Mouse (Mus musculus) midbrain, embryonic 13.5 days (tissue): ENCODE measurements around the gene Foxc2. TPM values are rescaled to one million over a fixed set of nuclear protein-coding genes. Genes with fewer than 3 reads are reported as not detected.

ENCODE experiments used
- ATAC-seq: fragments of 200-750 bp; cut with Nextera tagmentation; 2 replicates; pipeline ENCODE4 v1.8.0; 2017; ENCODE audit warnings: mild to moderate bottlenecking, moderate TSS enrichment, moderate library complexity
- H3K27ac ChIP-seq: fragments of 300-500 bp; sonication (generic); 2 replicates; pipeline ENCODE4 v1.5.1; 2015; ENCODE audit warnings: inconsistent platforms, mild to moderate bottlenecking, moderate library complexity
- H3K27me3 ChIP-seq: fragments of 300-500 bp; sonication (generic); 2 replicates; pipeline ENCODE4 v1.6.1; 2015; ENCODE audit warnings: mild to moderate bottlenecking, inconsistent platforms
- H3K36me3 ChIP-seq: fragments of 300-500 bp; sonication (generic); 2 replicates; pipeline ENCODE4 v1.6.1; 2015; ENCODE audit warnings: mild to moderate bottlenecking, inconsistent platforms
- H3K4me1 ChIP-seq: fragments of 300-500 bp; sonication (generic); replicated peaks from 2 replicates; pipeline ENCODE4 v1.6.1; 2015; ENCODE audit warnings: inconsistent platforms
- H3K4me2 ChIP-seq: fragments of 300-500 bp; sonication (generic); replicated peaks from 2 replicates; pipeline ENCODE4 v1.6.1; 2015; ENCODE audit warnings: moderate library complexity, mild to moderate bottlenecking, inconsistent platforms
- H3K4me3 ChIP-seq: fragments of 300-500 bp; sonication (generic); replicated peaks from 2 replicates; pipeline ENCODE4 v1.5.1; 2015; ENCODE audit warnings: mild to moderate bottlenecking, inconsistent platforms
- H3K9ac ChIP-seq: fragments of 300-500 bp; sonication (generic); replicated peaks from 2 replicates; pipeline ENCODE4 v1.6.1; 2015; ENCODE audit warnings: mild to moderate bottlenecking, inconsistent platforms
- H3K9me3 ChIP-seq: fragments of 300-500 bp; sonication (generic); 2 replicates; pipeline ENCODE4 v1.6.1; 2016; ENCODE audit warnings: mild to moderate bottlenecking, inconsistent platforms
- WGBS: fragments of 180-500 bp; shearing (Covaris S2); methylation state at CpG from one replicate; pipeline ENCODE4 v1.1.7; 2015; 5-methylcytosine and 5-hydroxymethylcytosine counted together
- polyA plus RNA-seq: library from polyadenylated mRNA; unstranded; fragments of >200 nt; fragmentation: Nextera tagmentation; extraction: Ambion mirVana; gene quantifications from 2 replicates; pipeline ENCODE4 v1.2.1, GENCODE M21; 2015

Gene Foxc2
- polyA plus RNA-seq, 1 experiment from 2014 or later = 1.9 TPM

GRCm38 (mm10) chr8:121123113-121123512, 7.1 kb downstream of the Foxc2 start:
- H3K9me3 ChIP-seq = no peaks in the 10 kb centered on the region
- no peak overlapping the region for H3K4me3 ChIP-seq
- H3K4me2 ChIP-seq = no peak overlapping the region
- no peak overlapping the region for H3K9ac ChIP-seq
- H3K27me3 ChIP-seq = peaks cover 100% of the 10 kb centered on the region
- H3K4me1 ChIP-seq = peaks cover 12% of the 10 kb centered on the region
- no peaks in the 10 kb centered on the region for H3K36me3 ChIP-seq
- ATAC-seq = no peak
- WGBS = 27% methylated on average over 2 of the region's 2 CpGs
- H3K27ac ChIP-seq = no peak overlapping the region

- H3K4me2 ChIP-seq = no peak overlapping the region
These were observed 8.7 kb downstream of the Foxc2 start for GRCm38 (mm10) chr8:121124547-121125239.

GRCm38 (mm10) chr8:121125311-121125876, 9.4 kb downstream of the Foxc2 start:
- Histone ChIP-seq H3K9me3 (no peaks in the 10 kb centered on the region), H3K4me2 (peak overlapping the region; percentile 37), H3K9ac (no peak overlapping the region), H3K36me3 (no peaks in the 10 kb centered on the region), H3K27me3 (peaks cover 100% of the 10 kb centered on the region), H3K4me3 (peak overlapping the region; percentile 25), H3K4me1 (peaks cover 24% of the 10 kb centered on the region), H3K27ac (no peak overlapping the region)
- WGBS = under 1% methylated on average over 35 of the region's 36 CpGs
- peak; percentile 69 for ATAC-seq

More at GRCm38 (mm10) chr8:121124547-121125239, 8.7 kb downstream of the Foxc2 start:
- Histone ChIP-seq H3K27me3 (peaks cover 100% of the 10 kb centered on the region), H3K27ac (no peak overlapping the region), H3K9me3 (no peaks in the 10 kb centered on the region), H3K4me3 (no peak overlapping the region), H3K4me1 (peaks cover 24% of the 10 kb centered on the region), H3K36me3 (no peaks in the 10 kb centered on the region), H3K9ac (no peak overlapping the region)
- 0 out of 2 replicates have a peak, but pooled peaks have one; percentile 22 for ATAC-seq
- 2% methylated on average over 17 of the region's 17 CpGs for WGBS

GRCm38 (mm10) chr8:121126191-121126590, 10.2 kb downstream of the Foxc2 start:
- Histone ChIP-seq H3K4me1 (peaks cover 24% of the 10 kb centered on the region), H3K27ac (no peak overlapping the region), H3K4me2 (no peak overlapping the region), H3K9me3 (no peaks in the 10 kb centered on the region), H3K4me3 (no peak overlapping the region), H3K9ac (no peak overlapping the region), H3K27me3 (peaks cover 100% of the 10 kb centered on the region), H3K36me3 (no peaks in the 10 kb centered on the region)
- no peak for ATAC-seq
- WGBS = 6% methylated on average over 6 of the region's 6 CpGs

GRCm38 (mm10) chr8:121126694-121127093, 10.7 kb downstream of the Foxc2 start:
- Histone ChIP-seq H3K27ac (no peak overlapping the region), H3K36me3 (no peaks in the 10 kb centered on the region), H3K9me3 (no peaks in the 10 kb centered on the region), H3K27me3 (peaks cover 99% of the 10 kb centered on the region), H3K4me1 (peaks cover 24% of the 10 kb centered on the region), H3K9ac (no peak overlapping the region), H3K4me3 (no peak overlapping the region), H3K4me2 (no peak overlapping the region)
- ATAC-seq = no peak
- 4% methylated on average over 6 of the region's 6 CpGs for WGBS

GRCm38 (mm10) chr8:121127291-121127701, 11.3 kb downstream of the Foxc2 start:
- Histone ChIP-seq H3K4me3 (no peak overlapping the region), H3K27ac (no peak overlapping the region), H3K27me3 (peaks cover 99% of the 10 kb centered on the region), H3K36me3 (no peaks in the 10 kb centered on the region), H3K4me2 (no peak overlapping the region), H3K4me1 (peaks cover 24% of the 10 kb centered on the region), H3K9me3 (no peaks in the 10 kb centered on the region), H3K9ac (no peak overlapping the region)
- 2% methylated on average over 11 of the region's 11 CpGs for WGBS
- ATAC-seq = no peak

- H3K4me3 ChIP-seq = peak within 1 kb of the TSS; percentile 15
- H3K9me3 ChIP-seq = no peaks in the 10 kb centered on the region
- ATAC-seq = no peak
- H3K4me2 ChIP-seq = peak within 1 kb of the TSS; percentile 33
- H3K27me3 ChIP-seq = peaks cover 99% of the 10 kb centered on the region
- H3K4me1 ChIP-seq = peaks cover 24% of the 10 kb centered on the region
- H3K9ac ChIP-seq = no peak within 1 kb of the TSS
- no peak within 1 kb of the TSS for H3K27ac ChIP-seq
- H3K36me3 ChIP-seq = no peaks in the 10 kb centered on the region
- WGBS = 1% methylated on average over 43 of the region's 43 CpGs
These were observed 11.9 kb downstream of the Foxc2 start, which contains the start of gene Foxl1 for GRCm38 (mm10) chr8:121127756-121128375. Foxl1 (plus strand) TSS chr8:121127940.

GRCm38 (mm10) chr8:121128531-121129264, 12.7 kb downstream of the Foxc2 start:
- Histone ChIP-seq H3K4me3 (peak overlapping the region; percentile 15), H3K4me2 (peak overlapping the region; percentile 33)
- 1% methylated on average over 55 of the region's 55 CpGs for WGBS

GRCm38 (mm10) chr8:121129265-121129940, 13.4 kb downstream of the Foxc2 start:
- ATAC-seq = no peak
- Histone ChIP-seq H3K9ac (no peak overlapping the region), H3K36me3 (no peaks in the 10 kb centered on the region), H3K4me1 (peaks cover 24% of the 10 kb centered on the region), H3K27me3 (peaks cover 95% of the 10 kb centered on the region), H3K4me3 (no peak overlapping the region), H3K4me2 (peak overlapping the region; percentile 33; the same call in 1 of the 2 replicates), H3K27ac (no peak overlapping the region), H3K9me3 (no peaks in the 10 kb centered on the region)
- WGBS = 13% methylated on average over 16 of the region's 16 CpGs

More at GRCm38 (mm10) chr8:121128531-121129264, 12.7 kb downstream of the Foxc2 start:
- Histone ChIP-seq H3K9me3 (no peaks in the 10 kb centered on the region), H3K4me1 (peaks cover 24% of the 10 kb centered on the region), H3K9ac (no peak overlapping the region), H3K36me3 (no peaks in the 10 kb centered on the region), H3K27ac (no peak overlapping the region), H3K27me3 (peaks cover 96% of the 10 kb centered on the region)
- ATAC-seq = 0 out of 2 replicates have a peak, but pooled peaks have one; percentile 18

GRCm38 (mm10) chr8:121130522-121130921, 14.6 kb downstream of the Foxc2 start:
- Histone ChIP-seq H3K27ac (no peak overlapping the region), H3K4me2 (no peak overlapping the region), H3K9ac (no peak overlapping the region), H3K36me3 (no peaks in the 10 kb centered on the region), H3K4me3 (no peak overlapping the region), H3K27me3 (peaks cover 87% of the 10 kb centered on the region), H3K9me3 (no peaks in the 10 kb centered on the region), H3K4me1 (peaks cover 21% of the 10 kb centered on the region)
- WGBS = 35% methylated on average over 5 of the region's 5 CpGs
- no peak for ATAC-seq

- Histone ChIP-seq H3K4me2 (no peak overlapping the region), H3K27me3 (peaks cover 62% of the 10 kb centered on the region), H3K36me3 (no peaks in the 10 kb centered on the region), H3K4me1 (peaks cover 12% of the 10 kb centered on the region), H3K27ac (no peak overlapping the region), H3K9ac (no peak overlapping the region), H3K4me3 (no peak overlapping the region), H3K9me3 (peaks cover 5% of the 10 kb centered on the region; the same call in 1 of the 2 replicates)
- ATAC-seq = no peak
- 61% methylated on average over 5 of the region's 5 CpGs for WGBS
These were observed 17.1 kb downstream of the Foxc2 start for GRCm38 (mm10) chr8:121132961-121133513.
